Mouse (Mus musculus) lung, postnatal 25 days (tissue): ENCODE results near the gene Hsd11b1.
"Not testable (repeated sequence)": the region's sequence is repeated elsewhere in the genome, so short reads cannot be mapped to it uniquely, and the experiment has no call there.

Experiments
- DNase-seq: peaks from one replicate; pipeline ENCODE4 v3.0.0; 2022; ENCODE audit warnings: low spot score

The Hsd11b1 gene

DNA sequence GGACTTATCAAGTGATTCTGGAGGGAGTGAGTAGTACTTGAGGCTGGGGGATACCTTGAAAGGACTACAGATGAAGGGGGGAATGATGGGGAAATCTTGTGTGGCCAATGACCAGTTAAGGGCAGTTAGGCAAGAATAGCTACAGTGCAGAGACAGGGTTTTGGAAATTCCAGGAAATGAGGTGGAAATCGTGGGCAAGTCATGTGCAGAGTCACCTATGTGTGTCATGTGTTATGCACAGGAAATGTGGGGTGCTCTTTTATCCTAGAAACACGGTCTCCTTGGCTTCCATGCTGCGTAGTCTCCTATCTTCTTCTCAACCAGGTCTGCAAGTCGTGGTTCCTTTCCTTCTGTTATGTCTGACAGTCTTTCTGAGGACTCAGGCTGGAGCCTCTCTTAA, 15.6 kb upstream of the Hsd11b1 start:
- DNase-seq: no peak

DNA sequence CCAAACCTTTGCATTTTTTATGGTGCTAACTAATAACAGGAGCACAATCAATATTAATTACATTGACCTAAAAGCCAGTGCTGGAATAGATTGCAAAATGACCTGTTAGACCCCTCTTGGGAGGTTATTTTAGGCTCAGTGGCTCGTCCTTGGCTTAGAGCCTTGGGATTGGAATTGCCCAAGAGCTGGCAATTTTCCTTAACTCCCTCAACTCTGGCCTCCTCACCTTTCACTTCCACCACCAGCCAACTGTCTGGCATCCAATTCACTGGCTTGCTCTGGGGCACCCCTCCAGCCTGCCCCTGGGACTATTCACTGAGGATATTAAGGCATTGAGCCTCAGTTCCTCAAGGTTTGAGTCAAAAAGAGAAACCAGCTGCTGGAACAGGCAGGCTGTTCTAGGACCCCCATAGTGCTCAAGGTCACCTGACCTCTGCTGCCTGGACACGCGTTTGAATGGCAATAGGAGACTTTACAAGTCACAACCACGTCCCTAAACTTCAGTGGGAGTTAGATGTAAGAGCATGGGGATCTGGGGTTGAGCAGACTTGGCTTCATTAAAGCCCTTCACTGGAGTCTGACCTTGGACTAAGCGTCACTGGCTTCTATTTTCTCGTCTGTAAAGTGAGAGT, 14.7 kb upstream of the Hsd11b1 start:
- DNase-seq: peak; percentile 48

DNA sequence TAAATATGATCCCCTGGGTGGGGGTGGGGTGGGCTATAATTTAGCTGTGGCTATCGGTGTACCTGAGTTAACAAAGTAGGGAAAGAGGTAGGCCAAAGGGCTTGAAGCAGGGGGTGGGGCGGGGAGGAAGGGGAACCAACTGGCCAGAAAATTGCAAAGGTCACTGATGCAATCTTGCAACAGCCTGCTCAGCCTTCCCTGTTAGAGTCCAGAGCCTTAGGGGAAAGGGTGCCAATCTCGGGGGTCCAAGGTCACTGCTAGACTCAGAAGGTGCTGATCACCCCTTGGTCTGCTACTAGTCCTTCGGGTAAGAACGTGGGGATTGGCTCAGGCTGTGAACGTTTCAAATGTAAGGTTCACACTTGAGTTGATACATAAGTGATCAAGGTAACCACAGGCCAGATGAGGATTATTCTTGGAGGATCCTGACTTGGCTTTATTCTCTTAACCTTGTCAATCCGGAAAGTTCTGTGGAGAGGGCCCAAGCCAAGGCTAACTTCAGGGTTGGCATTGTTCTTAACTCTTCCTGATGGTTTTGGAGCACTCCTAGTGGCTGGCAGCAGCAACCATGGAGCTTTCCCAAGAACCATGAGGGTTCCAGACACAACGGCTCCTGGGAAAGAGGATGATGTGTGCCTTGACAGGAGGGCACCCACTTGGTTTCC, 10.7 kb upstream of the Hsd11b1 start:
- DNase-seq: no peak

DNA sequence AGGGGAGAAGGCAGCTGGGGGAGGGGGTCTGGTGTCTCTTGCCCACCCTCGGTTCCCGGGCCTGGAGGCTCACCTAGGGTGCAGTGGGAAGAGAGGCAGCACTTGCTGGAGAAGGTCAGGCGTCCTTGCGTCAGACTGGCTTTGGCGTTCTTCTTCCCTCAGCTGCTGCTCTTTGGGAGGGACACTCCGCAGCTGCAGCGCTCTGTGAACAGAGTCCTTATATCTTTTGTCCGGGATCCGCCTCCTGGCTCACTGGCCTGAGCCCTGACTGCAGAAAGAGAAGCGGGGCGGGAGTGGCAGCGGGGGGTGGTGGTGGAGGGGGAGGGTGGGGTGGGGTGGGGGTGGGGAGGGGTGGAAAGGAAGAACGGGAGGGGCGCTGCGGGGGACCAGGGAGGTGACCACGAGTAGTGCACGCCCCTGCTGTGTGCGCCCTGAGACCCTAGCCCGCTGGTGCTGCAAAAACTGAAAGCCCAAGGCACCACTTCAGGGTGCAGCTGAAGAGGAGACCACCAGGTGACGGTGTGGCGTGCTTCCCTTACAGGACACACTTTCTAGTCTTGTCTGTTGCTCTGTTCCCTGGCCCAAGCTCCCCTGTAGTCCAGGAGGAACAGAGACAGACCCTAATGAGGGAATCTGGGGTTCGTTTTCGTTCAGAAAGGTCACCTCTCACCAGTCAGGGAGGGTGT, 9.2 kb upstream of the Hsd11b1 start, which contains the start of gene G0s2:
Gene G0s2 (minus strand): TSS at position 302 of the 686 bp plus-strand sequence.
- peak; percentile 72 for DNase-seq

DNA sequence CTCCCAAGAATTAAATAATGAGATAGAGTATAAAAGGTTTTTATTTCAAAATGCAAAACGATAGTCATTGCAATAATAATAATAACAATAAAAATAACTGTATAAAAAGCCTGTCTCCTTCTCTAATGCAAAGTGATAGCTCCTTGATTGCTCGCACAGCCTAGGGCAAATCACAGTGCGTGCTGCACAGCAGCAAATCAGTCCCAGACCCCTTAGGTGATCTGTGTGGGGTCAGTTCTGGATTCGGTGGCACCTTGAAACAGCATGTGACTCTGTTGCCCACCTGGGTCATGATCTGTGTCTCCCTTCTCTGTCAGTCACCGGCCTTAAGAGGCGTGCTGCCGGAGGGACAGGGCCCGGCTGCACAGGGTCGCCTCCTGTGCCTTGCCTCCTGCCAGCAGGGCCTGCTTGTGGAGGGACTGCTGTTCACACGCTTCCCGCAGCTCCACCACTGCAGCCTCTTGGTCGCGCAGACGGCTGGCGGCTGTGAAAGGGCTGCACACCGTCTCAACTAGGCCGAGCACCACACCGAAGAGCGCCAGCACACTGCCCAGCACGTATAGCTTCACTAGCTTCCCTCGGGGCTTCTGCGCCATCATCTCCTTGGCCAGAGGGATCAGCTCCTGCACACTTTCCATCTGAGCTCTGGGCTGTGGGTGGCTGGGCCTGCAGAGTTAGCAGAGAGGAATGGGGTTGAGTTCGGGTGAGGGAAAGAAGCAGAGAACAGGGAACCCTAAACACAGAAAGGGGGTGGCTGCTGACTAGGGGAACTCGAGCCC, 8.5 kb upstream of the Hsd11b1 start:
- no peak for DNase-seq

DNA sequence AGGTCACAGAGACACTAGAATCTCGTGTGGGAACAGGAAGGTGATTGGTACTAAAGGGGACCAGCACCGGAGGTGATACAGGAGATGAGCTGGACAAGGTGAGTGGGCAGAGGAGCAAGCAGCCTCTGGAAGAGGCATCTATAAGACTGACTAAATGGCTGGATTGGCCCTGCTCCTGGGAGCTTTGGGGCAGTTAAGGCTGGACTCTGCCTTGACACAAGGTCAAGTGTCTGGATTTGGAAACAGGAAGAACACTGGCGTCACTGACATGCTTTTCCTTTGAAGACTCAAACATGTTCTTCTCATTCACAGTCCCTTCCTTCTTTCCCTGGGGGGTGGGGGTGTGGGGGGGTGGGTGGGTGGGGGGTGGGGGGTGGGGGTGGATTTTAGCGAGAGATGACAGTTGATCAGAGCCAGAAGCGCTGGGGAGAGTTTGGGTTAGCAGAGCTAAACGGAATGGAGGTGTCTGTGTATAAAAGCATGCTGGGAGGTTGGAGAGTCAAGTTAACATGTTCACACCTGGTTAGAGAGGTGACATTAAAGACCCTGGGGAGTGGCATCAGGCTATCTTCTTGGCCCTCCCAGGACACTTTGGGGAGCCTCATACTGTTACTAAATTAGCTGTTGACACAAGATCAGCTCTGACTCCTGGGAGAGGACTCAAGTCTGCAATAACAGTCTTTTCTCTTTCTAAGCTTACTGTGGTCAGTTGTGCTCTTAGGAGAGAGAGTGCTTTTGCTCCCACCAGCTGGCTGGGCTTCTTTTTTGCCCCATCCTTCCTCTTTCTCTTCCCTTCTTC, 7.3 kb upstream of the Hsd11b1 start:
- peak; percentile 51 for DNase-seq

DNA sequence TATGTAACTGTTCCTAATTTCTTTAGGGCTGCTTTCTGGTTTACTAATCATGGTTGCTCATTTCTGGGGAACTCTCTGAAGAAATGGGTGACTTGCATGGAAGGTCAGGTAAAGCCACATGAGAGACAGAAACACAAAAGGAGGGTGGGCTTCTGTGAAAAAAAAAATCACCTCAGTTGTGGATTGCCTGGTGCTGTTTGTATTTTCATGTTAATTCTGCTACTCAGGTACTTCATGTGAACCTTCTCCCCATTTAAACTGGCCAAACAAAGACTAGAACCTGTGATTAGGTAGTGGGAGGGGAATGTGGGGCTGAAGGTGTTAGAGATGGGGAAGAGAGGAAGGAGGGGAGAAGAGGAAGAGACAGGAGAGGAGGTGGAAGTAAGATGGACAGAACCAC, 1.9 kb upstream of the Hsd11b1 start:
- no peak for DNase-seq

DNA sequence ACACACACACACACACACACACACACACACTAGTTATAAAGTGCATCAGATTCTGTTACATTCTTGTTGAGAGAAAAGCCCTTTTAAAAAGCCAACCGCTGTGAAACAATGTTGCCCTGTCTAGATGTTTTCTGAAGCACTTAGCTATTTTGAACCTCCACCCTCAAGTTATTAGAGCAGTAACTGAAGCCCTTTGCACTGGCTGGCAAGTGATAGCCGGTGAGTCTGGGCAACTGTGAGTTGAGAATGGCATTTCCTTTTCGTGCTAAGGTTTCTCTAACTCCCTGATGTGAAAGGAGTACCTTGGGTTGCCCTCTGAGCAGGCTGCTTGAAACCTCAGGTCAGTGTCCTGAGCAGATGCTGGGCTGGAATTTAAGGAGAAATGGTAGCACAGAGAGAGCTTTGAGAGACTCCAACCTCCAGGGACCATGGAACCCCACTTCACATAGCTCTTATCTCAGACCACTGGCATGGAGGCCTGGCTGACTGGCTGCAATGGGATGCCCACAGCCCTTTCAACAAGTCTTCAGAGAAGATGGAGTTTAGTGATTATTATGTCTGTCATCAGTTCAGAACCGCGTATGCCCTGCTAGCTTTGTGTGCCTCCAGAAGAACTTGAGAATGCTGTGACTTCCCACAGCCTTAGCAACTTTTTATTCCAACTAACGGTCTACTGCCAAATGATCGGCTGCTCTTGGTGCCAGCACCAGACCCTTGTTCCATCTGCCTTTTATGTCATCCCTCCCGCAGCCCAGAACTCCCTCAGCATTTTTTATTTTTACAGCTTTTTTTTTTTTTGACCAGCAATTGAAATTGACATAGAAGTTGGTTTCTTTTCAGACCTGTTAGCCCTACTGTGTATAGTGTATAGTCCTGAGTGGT, 608 bp downstream of the Hsd11b1 start:
- DNase-seq: no peak

DNA sequence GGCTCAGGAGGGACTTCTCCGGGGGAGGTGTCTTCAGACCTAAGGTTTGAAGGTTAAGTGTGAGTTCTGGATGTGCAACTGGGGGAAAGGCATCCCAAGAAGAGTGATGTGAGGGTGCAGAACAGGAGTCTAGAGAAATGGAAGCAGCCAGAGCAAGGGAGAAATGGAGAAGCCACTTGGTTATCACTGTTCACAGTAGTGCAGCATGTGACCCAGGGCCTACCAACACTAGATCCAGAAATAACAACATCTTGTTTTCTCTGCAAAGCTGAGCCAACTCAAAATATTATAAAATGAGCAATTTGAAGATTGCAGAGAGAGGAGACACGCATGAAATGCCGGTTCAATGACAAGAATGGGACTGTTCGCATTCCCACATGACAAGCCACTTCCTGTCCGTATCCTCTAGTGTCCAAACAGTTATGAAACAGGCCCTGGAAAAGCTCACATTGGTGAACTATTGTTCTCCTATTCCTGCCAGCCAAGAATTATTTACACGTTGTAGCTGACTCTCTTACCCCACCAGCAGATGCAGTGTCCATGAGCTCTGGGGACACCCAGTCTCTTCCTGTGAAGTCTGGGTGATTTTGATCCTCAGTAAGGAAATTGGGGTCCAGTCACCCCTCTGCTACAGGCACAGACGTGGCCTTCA, 1.9 kb downstream of the Hsd11b1 start:
- peak; percentile 67 for DNase-seq

DNA sequence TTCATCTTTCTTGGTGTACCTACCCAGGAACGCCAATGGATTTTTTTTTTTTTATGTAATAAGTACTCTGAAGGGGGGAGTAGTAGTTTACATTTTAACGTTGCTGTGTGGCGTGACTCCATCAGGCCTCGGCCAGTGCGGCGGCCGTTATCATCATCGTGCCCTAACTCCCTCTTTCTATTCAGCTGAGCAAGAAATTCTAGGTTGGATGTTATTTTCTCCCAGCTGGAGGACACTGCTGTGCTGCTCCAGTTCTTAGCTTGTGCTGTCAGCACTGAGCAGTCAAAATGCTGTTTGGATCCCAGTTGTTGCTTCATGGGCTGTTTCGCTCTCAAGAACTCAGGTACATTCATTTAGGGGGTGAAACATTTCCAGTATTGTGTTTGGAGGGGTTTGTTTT, 4.3 kb downstream of the Hsd11b1 start:
- no peak for DNase-seq

DNA sequence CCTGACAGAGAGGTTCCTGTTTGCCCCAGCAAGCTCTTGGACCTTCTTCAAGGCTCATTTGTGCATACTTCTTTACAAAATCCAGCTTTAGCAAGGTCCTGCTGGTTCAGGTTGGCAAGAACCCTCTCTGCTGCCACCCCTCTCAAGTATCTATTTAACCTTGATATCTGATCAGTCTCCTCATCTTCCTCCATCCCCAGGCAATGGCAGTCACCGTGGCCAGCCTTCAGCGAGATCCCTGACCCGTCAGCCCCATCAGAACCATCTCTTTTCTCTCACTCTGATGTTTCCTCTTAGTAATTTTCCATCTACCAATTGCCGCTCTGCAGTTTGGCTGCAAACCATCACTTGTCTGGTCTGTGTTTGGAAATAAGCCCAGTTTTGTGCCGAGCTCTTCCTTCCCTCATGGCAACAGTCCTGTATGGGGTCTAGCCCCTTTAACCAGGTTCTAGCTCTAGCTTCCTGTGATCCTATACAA, 7.2 kb downstream of the Hsd11b1 start:
- no peak for DNase-seq

DNA sequence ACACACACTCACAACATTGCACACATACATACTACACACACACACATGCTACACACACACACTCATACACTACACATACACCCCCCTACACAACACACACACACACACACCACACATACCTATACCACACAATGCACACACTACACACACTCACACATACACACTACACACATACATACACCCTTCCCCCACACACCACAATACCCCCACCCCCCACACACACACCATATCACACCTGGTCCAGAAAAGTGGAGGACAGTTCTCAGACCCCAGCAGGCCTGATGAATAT, 7.6 kb downstream of the Hsd11b1 start:
- no peak for DNase-seq

DNA sequence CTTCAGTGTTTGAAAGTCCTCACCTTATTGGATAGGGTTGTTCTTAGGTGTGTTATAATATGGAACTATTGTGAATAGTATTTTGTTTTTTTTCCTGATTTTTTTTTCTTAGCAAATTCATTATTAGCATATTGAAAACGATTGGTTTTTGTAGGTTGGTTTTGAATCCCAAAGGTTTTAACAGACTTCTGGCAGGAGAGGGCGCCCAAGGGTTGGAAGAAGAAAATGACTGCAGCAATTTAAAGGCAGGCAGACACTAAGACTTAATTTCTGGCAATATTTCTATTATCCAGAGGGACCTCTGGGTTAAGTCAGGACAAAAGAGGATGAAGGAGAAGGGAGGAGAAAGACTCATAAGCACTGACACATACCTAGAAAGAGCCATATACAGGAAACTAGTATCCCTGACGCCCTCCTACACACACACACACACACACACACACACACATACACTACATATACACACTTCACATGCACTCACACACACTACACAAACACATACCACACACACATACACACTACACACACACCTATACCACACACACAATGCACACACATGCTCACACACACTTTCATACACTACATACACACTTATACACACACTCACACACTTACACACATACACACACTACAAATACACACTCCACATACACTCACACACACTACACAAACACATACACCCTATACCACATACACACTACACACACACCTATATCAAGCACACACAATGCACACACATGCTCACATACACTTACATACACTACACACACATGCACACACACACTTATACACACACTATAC, 8.2 kb downstream of the Hsd11b1 start:
- DNase-seq: peak; percentile 80

DNA sequence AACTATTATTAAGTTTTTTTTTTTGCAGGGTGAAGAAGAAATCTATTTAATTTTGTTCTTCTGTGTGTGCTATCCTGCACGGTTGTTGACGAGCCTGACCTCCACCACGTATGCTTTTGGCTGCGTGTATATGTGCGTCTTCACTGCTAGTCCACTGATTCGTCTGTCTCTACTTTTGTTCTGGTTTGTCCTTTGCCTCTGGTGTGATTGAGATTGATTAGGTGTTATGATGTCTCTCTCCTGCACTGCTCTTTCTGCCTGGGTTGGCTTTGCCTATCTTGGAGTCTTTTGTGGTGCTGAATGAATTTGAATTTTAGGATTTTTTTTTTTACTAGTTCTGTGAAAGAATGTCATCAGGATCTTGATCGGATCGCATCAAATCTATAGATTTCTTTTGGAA, 8.8 kb downstream of the Hsd11b1 start:
- no peak for DNase-seq

DNA sequence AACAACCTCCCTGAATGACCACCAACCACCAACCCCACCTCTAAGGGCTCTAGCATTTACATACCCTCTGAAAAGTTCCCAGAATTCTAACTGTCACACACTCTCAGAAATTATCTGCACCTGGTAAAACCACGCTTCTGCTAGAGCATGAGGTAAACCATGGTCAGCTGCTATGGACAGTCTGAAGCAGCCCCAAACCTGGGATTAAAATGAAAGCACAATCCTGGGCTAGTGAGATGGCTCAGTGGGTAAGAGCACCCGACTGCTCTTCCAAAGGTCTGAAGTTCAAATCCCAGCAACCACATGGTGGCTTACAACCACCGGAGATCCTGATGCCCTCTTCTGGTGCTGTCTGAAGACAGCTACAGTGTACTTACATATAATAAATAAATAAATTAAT, 10.0 kb downstream of the Hsd11b1 start:
- not testable (repeated sequence) for DNase-seq

DNA sequence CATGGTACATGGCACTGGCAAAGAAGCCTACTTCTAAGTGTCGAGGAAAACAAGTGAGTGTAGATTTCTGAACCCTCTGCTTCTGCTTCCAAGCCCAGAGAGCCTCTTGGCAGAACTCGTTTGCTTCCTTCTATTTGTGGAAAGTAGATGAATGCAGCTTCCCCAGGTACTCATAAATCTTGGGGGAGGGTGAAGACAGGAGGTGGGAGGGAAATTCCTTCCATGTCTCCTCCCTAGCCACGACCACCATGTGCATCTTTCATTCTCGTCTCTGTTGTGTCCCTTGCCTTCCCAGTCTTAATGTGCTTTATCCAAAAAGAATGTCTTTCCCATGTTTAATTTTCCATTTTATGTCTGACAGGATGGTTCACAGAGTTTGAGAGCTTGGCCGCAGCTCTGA, 11.3 kb downstream of the Hsd11b1 start:
- DNase-seq: no peak

DNA sequence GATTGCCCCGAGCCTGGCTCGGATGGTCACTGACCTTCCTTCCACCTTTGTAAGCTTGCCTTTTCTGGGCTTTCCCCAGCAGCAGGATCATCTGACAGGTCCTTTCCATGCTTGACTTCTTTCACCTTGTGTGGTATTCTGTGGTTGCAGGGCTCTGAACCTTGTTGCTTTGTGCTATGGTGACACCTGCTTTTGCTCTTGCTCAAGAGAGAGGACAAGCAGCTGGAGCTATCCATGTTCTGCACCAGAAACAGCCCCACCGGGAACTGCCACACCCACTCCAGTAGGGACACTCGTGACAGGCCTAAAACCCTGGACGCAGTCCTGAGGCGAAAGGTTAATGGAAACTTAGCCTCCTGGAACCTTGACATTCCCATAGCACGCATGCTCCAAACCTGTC, 12.5 kb downstream of the Hsd11b1 start:
- no peak for DNase-seq

DNA sequence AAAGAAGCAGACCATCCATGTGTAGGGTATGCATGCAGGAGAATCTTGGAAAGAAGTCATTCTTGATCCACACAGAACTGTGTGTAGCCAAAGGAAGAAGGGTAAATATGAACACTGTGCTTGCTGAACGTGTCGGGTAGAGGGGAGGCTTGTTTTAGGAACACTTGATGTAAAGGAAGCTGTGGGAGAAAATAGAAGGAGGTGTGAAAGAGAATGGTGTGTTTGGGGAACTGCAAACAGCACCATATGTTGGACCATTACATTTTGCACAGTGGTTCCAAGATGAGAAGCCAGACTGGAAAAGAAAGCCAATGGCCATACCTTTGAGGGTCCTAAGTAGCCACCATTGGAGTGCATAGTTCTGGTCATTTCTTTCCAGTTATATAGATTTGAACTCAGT, 13.8 kb downstream of the Hsd11b1 start:
- DNase-seq: no peak

DNA sequence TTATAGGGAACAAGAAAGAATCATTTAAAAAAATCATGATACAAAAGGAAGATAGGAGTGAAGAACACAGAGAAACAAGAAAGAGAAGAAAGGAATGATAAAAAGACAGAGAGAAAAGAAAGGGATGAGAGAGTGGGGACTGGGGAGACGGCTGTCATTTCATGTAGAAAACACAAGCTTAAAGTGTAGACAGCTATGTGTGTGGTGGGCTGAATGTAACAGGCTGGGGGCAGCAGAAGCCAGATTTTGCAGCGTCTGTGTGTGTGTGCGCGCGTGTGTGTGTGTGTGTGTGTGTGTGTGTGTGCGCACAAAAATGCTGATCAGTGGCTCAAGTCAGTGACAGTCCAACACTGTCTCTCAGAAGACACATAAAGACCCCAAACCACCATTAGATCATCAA, 19.6 kb downstream of the Hsd11b1 start:
- DNase-seq: no peak
